Mouse (Mus musculus) thymus, postnatal 25 days (tissue): ENCODE measurements around the gene Akr1a1.
"Not testable (repeated sequence)": the region's sequence is repeated elsewhere in the genome, so short reads cannot be mapped to it uniquely, and the experiment has no call there.

Source experiments
- DNase-seq: peaks from one replicate; pipeline ENCODE4 v3.0.0; 2022

Akr1a1 gene

DNA sequence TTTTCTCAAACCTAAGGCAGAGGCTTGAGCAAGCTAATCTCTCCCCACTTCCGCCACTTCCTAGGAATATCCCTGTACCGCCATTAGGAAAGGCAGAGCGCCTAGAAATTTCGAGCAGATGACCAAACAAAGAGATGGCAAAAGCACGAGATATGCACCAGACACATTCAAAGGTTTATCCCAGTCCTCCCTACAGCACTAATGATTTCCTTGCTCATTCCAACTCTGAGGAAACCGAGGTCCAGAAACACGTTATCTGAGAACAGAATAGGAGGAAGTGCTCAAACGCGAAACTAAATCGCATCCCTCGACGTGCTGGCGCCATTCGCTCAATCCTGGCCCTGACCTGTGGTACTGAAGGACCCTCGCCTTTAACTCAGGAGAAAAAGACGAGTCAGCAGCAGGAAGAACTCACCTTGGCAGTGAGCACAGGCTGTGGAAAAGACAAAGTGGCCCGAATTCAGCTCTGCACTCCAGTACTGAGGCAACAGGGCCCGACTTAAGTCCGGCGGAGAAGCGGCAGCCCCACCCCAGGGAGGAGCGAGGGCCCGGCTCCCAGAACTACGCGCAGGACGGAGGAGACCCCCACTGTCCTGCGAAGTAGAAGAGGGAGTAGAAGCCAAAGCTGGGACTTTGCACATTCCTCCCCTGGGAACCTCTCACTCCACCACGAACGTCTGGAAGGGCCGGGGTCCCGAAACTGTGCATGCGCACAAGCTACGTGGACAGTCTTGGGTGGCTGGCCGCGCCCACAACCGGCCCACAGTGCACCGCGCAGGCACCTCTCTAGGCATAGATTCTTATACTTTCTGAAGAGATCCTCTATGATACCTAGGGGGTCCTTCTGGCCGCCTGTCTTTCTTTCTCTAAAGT is at the start of gene Akr1a1:
Akr1a1 (minus strand) TSS at position 757 of the 873 bp plus-strand sequence.
- peak; percentile 90 for DNase-seq

DNA sequence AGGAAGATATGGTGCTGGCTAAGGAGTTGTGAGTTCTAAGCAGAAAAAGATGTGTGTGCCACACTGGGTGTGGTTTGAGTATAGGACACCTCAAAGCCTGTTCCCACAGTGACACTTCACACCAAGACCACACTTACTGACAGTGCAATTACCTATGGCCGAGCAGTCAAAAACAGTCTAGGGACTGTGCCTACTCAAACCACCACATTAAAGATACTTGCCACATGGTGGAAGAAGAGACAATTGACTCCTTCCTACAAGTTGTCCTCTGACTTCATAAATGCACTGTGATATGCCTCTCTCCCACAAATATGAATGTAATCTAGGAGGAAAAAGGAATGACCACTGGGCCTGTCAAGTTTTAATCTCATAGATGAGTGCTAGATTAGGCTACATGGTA is 49.5 kb upstream of the Akr1a1 start:
- DNase-seq: no peak

DNA sequence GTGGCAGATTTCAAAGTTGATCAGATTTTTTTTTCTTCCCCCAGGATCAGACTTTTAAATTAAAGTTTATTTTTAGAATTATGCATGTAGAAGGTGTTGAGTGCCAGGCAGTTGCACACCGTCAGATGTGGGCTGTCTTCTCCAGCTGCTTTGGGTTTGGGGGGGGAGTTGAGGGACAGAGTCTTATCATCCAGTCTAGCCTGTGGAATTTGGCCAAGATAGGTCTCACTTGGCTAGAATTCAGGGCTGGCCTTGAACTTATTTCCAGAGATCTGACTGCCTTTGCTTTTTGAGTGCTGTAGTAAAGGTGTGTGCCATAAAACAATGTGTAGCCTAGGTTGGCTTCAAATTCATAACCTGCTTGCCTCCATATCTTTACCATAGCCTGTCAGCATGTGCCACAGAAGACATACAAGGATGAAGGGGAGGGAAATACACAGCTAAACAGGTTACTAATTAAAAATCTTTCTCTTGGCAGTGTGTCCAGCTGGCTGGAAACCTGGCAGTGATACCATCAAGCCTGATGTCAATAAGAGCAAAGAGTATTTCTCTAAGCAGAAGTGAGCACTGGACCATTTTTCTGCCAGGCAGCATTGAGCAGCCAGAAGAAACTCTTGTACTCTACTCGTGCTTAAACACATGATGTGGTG is 47.3 kb upstream of the Akr1a1 start:
- DNase-seq: no peak

DNA sequence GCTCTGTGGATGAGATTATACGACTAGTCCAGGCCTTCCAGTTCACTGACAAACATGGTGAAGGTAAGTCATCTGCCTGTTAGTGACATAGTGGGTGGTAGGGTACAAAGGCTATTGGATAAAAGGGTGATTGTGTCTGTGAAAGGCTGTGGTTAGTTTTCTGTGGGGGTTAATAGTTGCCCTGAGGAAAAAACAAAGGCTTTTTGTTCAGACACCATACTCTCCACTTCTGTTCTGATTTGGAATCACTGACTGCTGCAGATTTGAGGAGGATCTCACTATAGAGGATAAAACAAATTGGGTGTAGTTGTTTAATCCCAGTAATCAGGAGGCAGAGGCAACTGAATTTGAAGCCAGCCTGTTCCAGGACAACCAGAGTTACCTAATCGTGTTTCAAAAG is 42.3 kb upstream of the Akr1a1 start:
- no peak for DNase-seq

DNA sequence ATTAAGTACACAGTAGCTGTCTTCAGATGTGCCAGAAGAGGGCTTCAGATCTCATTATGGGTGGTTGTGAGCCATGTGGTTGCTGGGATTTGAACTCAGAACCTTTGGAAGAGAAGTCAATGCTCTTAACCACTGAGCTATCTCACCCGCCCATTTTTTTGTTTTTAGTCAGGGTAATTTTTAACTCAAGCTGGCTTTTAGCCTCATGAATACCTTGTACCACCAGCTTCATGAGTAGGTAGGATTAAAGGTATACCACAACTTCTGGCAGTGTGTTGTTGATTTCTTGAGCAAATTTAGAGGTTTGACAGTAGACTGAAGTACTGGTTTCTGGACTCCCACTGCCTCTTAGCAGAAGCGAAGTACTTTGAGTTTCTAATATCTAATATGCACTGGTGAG is 40.7 kb upstream of the Akr1a1 start:
- no peak for DNase-seq

DNA sequence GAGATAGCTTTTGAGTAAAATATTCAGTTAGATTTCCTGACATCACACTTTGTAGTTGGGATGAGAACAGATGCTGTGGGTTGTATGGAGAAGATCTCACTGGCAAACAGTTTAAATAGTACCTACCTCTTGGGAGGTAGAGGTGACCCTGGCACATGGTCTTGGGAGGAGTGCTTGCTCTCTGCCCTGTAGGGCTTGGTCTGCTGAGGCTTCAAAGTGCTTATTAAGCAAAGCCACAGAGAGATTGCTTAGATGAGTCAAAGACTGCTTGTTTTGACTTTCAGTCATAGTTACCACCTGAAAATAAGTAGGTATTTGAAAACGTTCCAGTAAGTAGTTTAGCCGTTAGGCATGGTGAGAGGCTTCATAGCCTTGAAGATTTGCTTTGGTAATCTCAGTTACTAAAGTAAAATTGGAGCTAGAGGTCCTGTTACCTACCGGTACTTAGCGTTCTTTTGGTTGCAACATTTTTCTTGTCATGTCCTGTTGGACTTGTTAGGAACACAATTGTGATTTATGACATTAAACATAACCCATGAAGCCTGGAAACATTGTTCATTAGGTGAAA is 37.9 kb upstream of the Akr1a1 start:
- DNase-seq: no peak

DNA sequence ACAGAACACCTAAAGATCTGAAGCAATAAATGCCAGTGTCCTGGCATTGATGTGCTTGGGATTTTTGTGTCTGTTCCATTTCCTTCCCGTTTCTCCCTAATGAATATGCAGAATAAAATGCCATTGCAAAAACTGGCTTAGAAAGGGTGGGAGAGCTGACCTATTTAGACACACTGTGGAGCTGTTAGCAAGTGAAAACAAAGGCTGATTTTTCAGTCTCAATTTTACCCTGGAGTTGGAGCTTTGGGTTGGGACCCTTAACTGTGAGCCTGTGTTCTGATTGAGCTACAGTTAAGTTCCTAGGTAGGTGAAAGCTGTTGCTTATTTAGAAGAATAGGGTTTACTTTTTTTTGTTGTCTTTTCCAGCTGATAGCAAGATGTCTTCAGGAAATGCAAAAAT is 35.6 kb upstream of the Akr1a1 start:
- DNase-seq: no peak

DNA sequence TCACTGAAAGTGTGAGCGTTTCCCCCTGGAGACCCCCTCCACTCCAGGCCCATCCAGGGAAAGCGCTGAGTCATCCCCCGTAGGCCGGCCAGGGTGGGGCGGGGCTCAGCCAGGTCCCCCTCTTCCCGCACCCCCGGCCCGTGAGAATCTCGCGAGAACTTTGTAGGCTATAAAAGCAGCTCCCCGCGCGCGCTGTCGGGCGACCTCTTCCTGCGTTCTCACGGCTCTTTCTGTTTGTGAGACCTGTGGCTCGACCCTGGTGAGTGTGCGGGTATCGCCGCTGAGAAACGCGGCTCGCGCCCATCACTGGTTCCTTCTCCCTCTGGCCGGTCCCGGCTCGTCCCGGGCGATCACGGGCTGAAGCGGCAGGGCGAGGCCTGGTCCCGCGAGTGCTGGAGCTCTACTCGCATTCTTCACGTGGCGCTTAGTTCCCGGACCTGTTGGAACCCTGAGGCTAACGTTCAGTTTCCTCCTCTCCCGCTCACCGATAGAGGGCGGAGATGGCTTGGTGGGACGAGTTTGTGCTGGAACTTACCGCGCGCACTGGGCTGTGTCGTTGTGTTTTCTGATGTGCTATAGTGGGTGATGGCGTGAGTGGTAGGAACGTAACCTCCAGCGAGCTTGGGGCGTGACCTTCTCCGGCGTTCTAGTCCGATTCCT is 34.1 kb upstream of the Akr1a1 start, which contains the start of gene Prdx1:
Prdx1 (plus strand) TSS at position 143 of the 660 bp plus-strand sequence.
- peak; percentile 98 for DNase-seq

DNA sequence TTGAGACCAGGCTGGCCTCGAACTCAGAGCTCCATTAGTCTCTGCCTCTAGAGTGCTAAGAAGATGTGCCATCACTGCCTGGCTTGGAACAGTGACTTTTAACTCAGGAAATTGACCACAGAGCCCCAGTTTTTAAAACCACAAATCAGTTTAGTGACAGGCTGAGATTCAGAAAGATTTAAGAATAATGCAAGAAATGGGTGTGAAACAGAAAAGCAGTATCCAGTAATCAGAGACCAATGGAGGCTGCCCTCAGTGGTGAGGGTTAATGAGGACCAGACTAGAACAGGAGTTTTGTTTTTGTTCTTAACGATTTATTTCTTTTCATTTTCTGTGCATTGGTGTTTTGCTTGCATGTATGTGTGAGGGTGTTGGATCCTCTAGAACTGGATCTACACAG is 33.2 kb upstream of the Akr1a1 start:
- no peak for DNase-seq

DNA sequence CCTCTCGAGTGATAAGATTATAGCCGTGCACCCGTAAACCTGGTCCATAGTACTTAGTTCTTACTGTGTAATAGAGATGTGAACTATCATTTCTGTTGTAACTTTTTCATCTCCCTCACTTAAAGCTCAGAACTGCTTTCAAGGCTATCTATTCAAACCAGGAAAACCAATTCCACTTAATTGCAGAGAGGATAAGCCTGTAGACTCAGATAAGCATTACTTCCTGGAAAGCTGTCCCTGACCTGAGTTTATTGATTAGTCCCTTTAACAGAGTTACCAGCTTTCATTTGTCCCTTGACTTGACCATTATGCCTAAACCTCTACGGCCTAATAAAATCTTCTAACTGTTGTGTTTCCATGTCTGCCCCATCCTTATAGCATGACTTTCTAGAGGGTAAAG is 32.5 kb upstream of the Akr1a1 start:
- no peak for DNase-seq

DNA sequence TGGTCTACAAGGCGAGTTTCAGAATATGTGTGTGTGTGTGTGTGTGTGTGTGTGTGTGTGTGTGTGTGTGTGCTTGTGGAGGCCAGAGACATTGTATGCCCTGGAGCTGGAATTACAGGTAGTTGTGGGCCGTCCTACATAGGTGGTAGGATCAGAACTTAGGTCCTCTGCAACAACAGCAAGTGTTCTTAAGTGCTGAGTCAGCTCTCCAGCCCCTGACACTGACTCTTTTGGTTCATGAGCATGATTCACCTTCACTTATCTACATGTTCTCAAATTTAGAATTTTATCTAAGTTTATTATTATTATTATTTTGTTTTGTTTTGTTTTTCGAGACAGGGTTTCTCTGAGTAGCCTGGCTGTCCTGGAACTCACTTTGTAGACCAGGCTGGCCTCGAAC is 29.0 kb upstream of the Akr1a1 start:
- not testable (repeated sequence) for DNase-seq

DNA sequence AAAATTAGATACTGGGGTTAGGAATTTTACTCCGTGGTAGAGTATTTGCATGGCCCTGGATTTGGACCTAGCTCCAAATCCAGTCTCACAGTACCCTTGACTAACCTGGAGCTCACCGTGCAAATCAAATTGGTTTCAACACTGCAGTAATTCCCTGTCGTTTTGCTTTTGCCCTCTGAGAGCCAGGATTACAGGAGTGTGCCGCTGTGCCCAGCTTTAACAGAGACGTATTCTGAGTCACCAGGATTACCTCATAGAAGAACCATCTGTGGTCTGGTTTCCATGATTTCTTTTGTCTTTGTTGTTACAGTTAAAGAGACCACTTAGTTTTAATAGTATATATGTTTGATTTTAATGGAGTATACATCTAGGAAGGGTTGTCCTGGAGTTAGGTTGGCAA is 27.7 kb upstream of the Akr1a1 start:
- no peak for DNase-seq

DNA sequence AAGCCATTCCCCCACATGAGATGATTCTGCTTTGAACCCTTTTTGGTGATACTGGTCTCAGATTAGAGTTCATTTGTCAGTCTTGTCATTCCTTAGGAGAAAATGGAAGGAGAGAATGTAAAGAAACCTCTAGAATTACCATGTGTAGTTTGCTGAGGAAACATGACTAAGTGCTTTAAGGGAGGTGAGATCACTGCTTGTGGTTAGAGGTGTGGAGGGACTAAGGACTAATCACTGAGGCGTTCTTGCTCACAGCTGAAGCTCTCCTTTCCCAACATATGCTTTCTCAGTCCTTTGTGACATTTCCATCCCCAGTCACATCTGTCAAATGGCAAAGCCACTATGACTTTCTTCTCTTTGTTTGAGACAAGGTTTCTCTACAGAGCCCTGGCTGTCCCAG is 26.3 kb upstream of the Akr1a1 start:
- no peak for DNase-seq

DNA sequence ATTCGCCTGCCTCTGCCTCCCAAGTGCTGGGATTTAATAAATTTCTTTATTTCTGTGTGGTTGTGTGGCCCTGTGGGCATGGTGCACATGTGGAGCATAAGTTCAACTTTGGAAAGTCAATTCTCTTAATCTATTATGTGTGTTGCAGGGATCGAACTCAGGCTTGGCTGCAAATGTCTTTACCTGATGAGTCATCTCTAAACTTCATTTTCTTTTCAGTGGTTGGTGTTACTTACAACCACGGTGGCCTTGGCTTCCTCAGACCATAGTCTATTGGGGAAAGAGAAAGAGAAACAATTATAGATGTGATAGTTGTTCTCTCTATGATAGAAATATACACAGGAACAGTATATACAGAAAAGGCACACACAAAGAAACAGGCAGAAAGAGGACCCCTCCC is 24.5 kb upstream of the Akr1a1 start:
- no peak for DNase-seq

DNA sequence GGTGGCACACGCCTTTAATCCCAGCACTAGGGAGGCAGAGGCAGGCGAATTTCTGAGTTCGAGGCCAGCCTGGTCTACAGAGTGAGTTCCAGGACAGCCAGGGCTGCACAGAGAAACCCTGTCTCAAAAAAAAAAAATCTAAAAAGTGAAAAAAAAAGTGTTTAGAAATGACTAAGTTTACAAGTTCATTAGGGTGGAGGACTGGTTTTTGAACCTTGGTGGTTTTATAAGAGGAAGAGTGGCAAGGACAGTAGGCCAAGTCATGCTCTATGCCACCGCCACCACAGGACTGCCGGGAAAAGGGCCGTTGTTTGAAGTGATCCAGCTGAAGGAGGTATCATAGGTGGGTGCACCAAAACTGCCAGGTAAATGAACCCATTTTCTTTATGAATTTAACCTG is 23.3 kb upstream of the Akr1a1 start:
- DNase-seq: not testable (repeated sequence)

DNA sequence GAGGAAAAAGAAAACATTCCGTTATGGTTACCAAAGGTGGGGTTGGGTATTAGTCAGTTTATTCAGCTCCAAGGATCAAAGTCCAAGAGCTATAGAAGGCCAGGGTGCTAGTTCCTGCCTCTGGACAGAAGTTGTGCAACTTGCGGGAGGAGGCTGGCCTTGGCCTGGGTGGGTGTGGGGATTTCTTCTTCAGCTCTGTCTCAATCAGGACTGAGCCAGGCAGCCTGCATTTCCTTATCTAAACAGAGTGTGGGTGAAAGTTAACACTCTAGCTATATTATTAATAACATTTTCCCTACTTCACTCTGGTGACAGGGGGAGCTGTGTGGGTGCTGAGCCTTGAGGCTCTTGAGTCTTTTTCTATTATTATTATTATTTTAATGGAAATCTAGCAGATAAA is 21.3 kb upstream of the Akr1a1 start:
- DNase-seq: no peak

DNA sequence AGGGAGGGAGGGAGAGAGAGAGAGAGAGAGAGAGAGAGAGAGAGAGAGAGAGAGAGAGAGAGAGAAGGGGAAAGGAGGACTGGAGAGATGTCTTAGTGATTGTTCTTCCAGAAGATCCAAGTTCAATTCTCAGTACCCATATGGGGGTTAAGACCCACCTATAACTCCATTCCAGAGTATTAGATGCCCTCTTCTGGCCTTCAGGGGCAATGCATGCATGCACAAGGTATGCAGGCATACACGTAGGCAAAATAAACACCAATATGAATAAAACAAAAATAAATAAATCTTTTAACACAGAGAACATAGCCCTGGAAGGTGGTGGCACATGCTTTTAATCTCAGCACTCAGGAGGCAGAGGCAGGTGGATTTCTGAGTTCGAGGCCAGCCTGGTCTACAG is 17.8 kb upstream of the Akr1a1 start:
- DNase-seq: peak; percentile 30

DNA sequence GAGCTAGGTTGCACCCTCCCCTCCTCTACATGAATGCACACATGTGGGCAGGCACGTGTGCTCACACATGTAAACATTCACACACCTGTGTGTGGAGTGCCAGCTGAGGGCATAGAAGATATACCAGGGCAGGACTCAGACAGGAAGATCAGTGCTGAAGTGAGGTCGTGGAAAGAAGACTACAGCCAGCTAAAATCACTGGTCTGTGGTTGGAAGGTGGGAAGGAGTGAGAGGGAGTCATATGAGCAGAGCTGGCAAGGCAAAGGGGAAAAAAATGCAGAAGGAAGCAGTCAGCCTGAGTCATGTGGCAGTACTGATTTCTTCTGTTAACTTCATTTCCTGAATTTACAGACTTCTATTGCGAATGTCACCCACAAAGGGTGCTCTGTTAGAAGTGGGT is 16.7 kb upstream of the Akr1a1 start:
- DNase-seq: no peak

DNA sequence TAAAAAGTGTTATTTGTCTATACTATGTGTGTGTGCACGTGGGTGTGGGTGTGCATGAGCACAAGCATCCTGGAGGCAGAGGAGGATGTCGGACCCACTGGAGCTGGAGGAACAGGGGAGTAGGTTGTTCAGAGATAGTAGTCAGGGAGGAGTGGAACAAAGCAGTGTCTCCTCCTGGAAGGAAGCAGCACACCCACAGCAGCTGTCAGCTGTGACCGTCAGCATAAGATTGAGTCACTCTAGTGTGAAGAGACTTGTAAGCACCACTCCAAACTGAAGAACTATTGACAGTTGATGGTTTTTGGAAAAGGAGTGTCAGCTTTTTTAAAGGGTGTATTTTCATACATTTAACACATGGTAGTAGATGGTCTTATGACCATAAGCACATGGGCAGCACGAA is 15.1 kb upstream of the Akr1a1 start:
- DNase-seq: no peak

DNA sequence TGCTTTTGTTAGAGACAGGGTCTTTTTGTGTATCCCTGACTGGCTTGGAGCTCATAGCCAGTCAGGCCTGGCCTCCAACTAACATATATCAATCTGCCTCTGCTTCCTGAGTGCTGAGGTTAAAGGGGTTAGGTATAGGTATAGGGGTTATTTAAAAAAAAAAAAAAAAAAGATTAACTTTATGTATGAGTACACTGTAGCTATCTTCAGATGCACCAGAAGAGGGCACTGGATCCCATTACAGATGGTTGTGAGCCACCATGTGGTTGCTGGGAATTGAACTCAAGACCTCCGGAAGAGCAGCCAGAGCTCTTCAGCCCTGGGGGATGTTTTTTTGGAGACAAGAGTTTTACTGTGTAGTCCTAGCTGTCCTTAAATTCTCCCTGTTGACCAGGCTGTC is 10.5 kb upstream of the Akr1a1 start:
- no peak for DNase-seq

DNA sequence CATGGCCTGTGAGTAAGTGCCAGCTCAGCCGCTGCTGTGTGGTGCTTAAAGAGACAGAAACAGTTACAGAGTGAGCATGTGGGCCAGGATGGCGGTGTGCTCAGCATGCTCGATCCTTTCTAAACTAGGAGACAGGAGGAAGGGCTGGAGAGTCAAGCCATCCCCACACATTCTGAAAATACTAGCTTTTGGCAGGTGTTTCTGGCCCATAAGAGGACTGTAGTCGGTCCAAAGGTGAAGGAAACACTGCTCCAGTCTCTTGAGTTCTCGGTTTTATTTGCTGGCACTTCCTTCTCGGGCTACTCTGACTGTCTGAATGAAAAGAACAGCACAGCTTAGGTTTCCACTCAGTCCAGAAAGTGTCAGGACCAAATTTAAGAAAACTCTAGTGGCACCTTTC is 9.3 kb upstream of the Akr1a1 start:
- no peak for DNase-seq

DNA sequence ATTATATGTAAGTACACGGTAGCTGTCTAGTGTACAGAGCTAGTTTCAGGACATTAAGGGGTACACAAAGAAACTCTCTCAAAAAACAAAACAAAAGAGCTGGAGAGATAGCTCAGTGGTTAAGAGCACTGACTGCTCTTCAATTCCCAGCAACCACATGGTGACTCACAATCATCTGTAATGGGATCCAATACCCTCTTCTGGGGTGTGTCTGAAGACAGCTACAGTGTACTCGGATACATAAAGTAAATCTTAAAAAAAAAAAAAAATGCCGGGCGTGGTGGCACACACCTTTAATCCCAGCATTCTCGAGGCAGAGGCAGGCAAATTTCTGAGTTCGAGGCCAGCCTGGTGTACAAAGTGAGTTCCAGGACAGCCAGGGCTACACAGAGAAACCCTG is 8.4 kb upstream of the Akr1a1 start:
- DNase-seq: not testable (repeated sequence)

DNA sequence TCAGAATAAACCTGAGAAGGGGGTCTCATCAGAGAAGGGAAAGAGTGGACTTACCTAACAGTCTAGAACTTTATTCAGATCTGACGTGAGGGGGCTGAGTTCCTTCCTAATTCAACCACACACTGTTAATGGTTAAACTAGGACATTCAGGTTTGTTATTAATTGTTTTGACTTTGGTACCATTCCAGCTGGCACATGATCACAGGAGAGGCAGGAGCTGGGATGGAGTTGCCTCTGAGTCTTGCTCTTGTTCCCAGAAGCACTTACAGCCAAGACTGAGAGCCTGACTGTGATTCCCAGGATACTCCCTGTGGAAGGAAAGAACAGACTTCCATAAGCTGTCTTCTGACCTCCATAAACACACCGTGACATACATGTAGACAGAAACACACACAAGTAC is 8.0 kb upstream of the Akr1a1 start:
- DNase-seq: no peak

DNA sequence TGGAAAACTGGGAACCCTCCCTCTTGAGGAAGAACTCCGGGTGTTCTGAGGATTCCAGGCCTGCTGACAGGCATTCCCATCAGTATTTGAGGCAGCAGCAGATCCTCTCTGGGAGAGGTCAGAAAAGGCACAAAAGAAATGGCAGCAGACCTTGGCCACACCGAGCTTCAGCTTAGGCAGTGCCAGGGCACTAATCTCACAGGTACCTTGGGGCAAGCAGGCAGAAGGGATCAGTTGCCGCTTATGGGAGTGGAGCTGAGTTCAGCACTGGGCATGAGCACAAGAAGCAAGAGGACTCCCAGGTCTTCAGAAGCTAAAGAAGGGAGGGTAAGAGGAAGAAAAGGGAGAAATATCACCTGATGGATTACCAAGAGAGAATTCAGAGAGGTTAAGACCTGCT is 6.5 kb upstream of the Akr1a1 start:
- DNase-seq: no peak
